Mouse (Mus musculus): ENCODE measurements around the gene Cntf. TPM values are rescaled to one million over a fixed set of nuclear protein-coding genes. Genes with fewer than 3 reads are reported as not detected.

Cntf gene
- polyA plus RNA-seq (2014; fragmentation: Nextera tagmentation; extraction: Ambion mirVana): 1.3 and 1.7 TPM in 2 replicates

GRCm38 (mm10) chr19:12765308-12765707, at the start of gene Cntf:
TSS of gene Cntf (minus strand) at chr19:12765632.
- H3K27ac ChIP-seq (ENCODE audit: low read depth, low read length): no peak within 1 kb of the TSS
- no peaks in the 10 kb centered on the region for H3K9me3 ChIP-seq (ENCODE audit: control insufficient read depth, low read length)
- DNase-seq (ENCODE audit: low spot score) (no peak), ATAC-seq (ENCODE audit: insufficient read depth, low FRiP score, low TSS enrichment) (no peak)
- H3K27me3 ChIP-seq (ENCODE audit: control insufficient read depth, insufficient read depth, low read length): no peaks in the 10 kb centered on the region
- 31% methylated on average over 7 of the region's 7 CpGs for WGBS
- no peaks in the 10 kb centered on the region for H3K4me1 ChIP-seq (ENCODE audit: control insufficient read depth, insufficient read depth, low read length)
- H3K9ac ChIP-seq (ENCODE audit: low read length): no peak within 1 kb of the TSS
- H3K4me2 ChIP-seq (ENCODE audit: low read depth): no peak within 1 kb of the TSS
- H3K4me3 ChIP-seq (ENCODE audit: low read depth, low read length): no peak within 1 kb of the TSS
- peaks cover 7% of the 10 kb centered on the region for H3K36me3 ChIP-seq (ENCODE audit: control insufficient read depth, insufficient read depth, low read length)

- Histone ChIP-seq H3K9ac (ENCODE audit: low read length) (no peak overlapping the region), H3K4me3 (ENCODE audit: low read depth, low read length) (no peak overlapping the region), H3K27ac (ENCODE audit: low read depth, low read length) (no peak overlapping the region), H3K4me2 (ENCODE audit: low read depth) (no peak overlapping the region), H3K36me3 (ENCODE audit: control insufficient read depth, insufficient read depth, low read length) (no peaks in the 10 kb centered on the region), H3K9me3 (ENCODE audit: control insufficient read depth, low read length) (no peaks in the 10 kb centered on the region), H3K4me1 (ENCODE audit: control insufficient read depth, insufficient read depth, low read length) (no peaks in the 10 kb centered on the region), H3K27me3 (ENCODE audit: control insufficient read depth, insufficient read depth, low read length) (no peaks in the 10 kb centered on the region)
- ATAC-seq (ENCODE audit: insufficient read depth, low FRiP score, low TSS enrichment): no peak
- no peak for DNase-seq (ENCODE audit: low spot score)
- 95% methylated on average over 1 of the region's 1 CpGs for WGBS
Measured at GRCm38 (mm10) chr19:12813883-12814282, 48.5 kb upstream of the Cntf start.

DNA sequence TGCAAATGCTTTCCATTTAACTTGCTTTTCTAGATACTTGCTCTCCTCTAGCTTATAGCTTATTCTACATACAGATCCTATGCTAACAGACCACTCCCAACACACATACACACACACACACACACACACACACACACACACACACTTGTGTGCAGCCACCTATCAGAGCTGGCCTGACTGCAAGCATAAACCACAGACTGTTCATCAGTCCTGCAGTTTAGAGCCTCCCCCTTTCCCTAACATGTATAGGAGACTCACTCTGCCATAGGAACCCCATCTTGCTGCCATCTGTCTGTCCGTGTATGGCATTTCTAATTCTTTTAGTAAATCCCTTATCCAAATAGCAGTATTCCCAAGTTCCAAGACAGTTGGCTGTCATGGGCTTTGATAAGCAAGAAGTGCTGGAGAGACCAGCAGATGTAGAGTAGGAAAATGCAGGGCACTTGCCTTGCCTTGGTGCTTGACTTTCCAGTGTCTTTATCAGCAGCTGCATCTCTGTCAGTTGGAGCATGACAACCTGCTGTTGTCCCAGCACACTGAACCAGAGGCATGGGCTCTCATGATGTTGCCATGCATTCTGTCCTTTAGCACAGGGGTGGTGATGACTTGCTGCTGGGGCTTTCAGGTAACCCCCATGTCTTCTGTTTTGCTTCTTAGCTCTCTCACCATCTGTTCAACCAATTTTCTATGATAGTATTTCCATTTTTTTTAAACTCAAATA, 47.4 kb upstream of the Cntf start:
- H3K4me2 ChIP-seq (ENCODE audit: low read depth): no peak overlapping the region
- H3K4me1 ChIP-seq (ENCODE audit: control insufficient read depth, insufficient read depth, low read length): no peaks in the 10 kb centered on the region
- ATAC-seq (ENCODE audit: insufficient read depth, low FRiP score, low TSS enrichment) (no peak), DNase-seq (ENCODE audit: low spot score) (no peak)
- no peaks in the 10 kb centered on the region for H3K27me3 ChIP-seq (ENCODE audit: control insufficient read depth, insufficient read depth, low read length)
- no peak overlapping the region for H3K4me3 ChIP-seq (ENCODE audit: low read depth, low read length)
- H3K36me3 ChIP-seq (ENCODE audit: control insufficient read depth, insufficient read depth, low read length): no peaks in the 10 kb centered on the region
- no peak overlapping the region for H3K9ac ChIP-seq (ENCODE audit: low read length)
- no peak overlapping the region for H3K27ac ChIP-seq (ENCODE audit: low read depth, low read length)
- WGBS: 63% methylated on average over 1 of the region's 1 CpGs
- no peaks in the 10 kb centered on the region for H3K9me3 ChIP-seq (ENCODE audit: control insufficient read depth, low read length)

DNA sequence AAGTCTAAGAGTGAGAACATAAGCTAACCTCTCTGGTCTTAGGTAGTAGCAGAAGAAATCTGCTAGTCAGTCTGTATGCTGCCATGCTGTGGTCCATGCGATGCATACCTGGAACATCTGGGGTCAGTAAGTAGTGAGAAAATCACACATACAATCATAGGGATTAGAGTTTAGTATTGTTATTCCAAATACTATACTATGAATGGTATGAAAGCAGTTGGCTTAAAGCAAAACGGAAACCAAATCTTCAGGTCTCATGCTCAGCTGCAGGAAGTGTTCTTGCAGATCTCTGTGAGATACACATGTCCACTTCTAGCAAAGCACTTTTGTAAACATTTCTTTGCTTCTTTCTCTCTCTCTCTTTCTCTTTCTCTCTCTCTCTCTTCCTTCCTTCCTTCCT, 40.8 kb upstream of the Cntf start:
- WGBS: 77% methylated on average over 2 of the region's 2 CpGs
- H3K9me3 ChIP-seq (ENCODE audit: control insufficient read depth, low read length): no peaks in the 10 kb centered on the region

DNA sequence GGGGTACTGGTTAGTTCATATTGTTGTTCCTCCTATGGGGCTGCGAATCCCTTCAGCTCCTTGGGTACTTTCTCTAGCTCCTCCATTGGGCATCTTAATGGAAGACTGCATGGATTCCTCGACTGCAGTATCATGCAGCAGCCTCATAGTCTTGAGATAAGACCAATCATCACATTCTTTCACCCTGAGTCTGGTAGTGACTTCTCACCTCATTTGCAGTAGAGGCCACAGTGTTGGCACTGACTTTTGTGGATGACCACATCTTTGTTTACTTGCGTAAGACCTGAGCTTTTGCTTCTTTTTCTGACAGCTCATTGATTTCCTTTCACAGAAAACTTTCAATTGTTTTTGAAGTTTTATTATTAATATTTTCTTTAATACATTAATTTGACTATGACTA, 40.3 kb upstream of the Cntf start:
- Histone ChIP-seq H3K4me3 (ENCODE audit: low read depth, low read length) (no peak overlapping the region), H3K36me3 (ENCODE audit: control insufficient read depth, insufficient read depth, low read length) (no peaks in the 10 kb centered on the region), H3K27ac (ENCODE audit: low read depth, low read length) (no peak overlapping the region), H3K4me1 (ENCODE audit: control insufficient read depth, insufficient read depth, low read length) (no peaks in the 10 kb centered on the region), H3K9me3 (ENCODE audit: control insufficient read depth, low read length) (no peaks in the 10 kb centered on the region), H3K4me2 (ENCODE audit: low read depth) (no peak overlapping the region), H3K27me3 (ENCODE audit: control insufficient read depth, insufficient read depth, low read length) (no peaks in the 10 kb centered on the region), H3K9ac (ENCODE audit: low read length) (no peak overlapping the region)
- ATAC-seq (ENCODE audit: insufficient read depth, low FRiP score, low TSS enrichment): no peak
- WGBS: 86% methylated on average over 3 of the region's 3 CpGs
- no peak for DNase-seq (ENCODE audit: low spot score)

More for the DNA sequence above, 40.8 kb upstream of the Cntf start:
- no peaks in the 10 kb centered on the region for H3K27me3 ChIP-seq (ENCODE audit: control insufficient read depth, insufficient read depth, low read length)
- H3K9ac ChIP-seq (ENCODE audit: low read length): no peak overlapping the region
- no peak for DNase-seq (ENCODE audit: low spot score)
- no peak overlapping the region for H3K4me2 ChIP-seq (ENCODE audit: low read depth)
- H3K36me3 ChIP-seq (ENCODE audit: control insufficient read depth, insufficient read depth, low read length): no peaks in the 10 kb centered on the region
- no peak overlapping the region for H3K27ac ChIP-seq (ENCODE audit: low read depth, low read length)
- no peaks in the 10 kb centered on the region for H3K4me1 ChIP-seq (ENCODE audit: control insufficient read depth, insufficient read depth, low read length)
- no peak for ATAC-seq (ENCODE audit: insufficient read depth, low FRiP score, low TSS enrichment)
- H3K4me3 ChIP-seq (ENCODE audit: low read depth, low read length): no peak overlapping the region

DNA sequence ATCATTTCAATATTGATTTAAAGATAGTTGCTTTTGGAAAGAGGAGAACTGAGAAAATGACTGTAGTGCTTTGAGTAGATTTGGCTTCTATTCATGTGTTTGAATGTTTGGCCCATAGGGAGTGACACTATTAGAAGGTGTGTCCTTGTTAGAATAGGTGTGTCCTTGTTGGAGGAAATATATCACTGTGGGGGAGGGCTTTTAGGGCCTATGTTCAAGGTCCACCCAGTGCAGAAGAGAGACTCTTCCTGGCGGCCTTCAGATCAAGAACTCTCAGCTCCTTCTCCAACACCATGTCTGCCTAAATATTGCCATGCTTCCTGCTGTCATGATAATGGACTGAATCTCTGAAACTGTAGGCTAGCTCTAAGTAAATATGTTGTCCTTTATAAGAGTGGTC, 38.8 kb upstream of the Cntf start:
- H3K27me3 ChIP-seq (ENCODE audit: control insufficient read depth, insufficient read depth, low read length): no peaks in the 10 kb centered on the region
- no peaks in the 10 kb centered on the region for H3K36me3 ChIP-seq (ENCODE audit: control insufficient read depth, insufficient read depth, low read length)
- WGBS: 88% methylated on average over 1 of the region's 1 CpGs
- ATAC-seq (ENCODE audit: insufficient read depth, low FRiP score, low TSS enrichment) (no peak), DNase-seq (ENCODE audit: low spot score) (no peak)
- H3K4me1 ChIP-seq (ENCODE audit: control insufficient read depth, insufficient read depth, low read length): no peaks in the 10 kb centered on the region
- no peaks in the 10 kb centered on the region for H3K9me3 ChIP-seq (ENCODE audit: control insufficient read depth, low read length)
- no peak overlapping the region for H3K9ac ChIP-seq (ENCODE audit: low read length)
- no peak overlapping the region for H3K4me3 ChIP-seq (ENCODE audit: low read depth, low read length)
- H3K27ac ChIP-seq (ENCODE audit: low read depth, low read length): no peak overlapping the region
- H3K4me2 ChIP-seq (ENCODE audit: low read depth): no peak overlapping the region

GRCm38 (mm10) chr19:12802830-12803229, 37.4 kb upstream of the Cntf start:
- H3K9ac ChIP-seq (ENCODE audit: low read length): no peak overlapping the region

GRCm38 (mm10) chr19:12801046-12801445, 35.6 kb upstream of the Cntf start:
- DNase-seq (ENCODE audit: low spot score) (no peak), ATAC-seq (ENCODE audit: insufficient read depth, low FRiP score, low TSS enrichment) (no peak)
- no peak overlapping the region for H3K9ac ChIP-seq (ENCODE audit: low read length)
- no peak overlapping the region for H3K4me2 ChIP-seq (ENCODE audit: low read depth)
- H3K4me1 ChIP-seq (ENCODE audit: control insufficient read depth, insufficient read depth, low read length): no peaks in the 10 kb centered on the region
- H3K27me3 ChIP-seq (ENCODE audit: control insufficient read depth, insufficient read depth, low read length): no peaks in the 10 kb centered on the region
- no peaks in the 10 kb centered on the region for H3K9me3 ChIP-seq (ENCODE audit: control insufficient read depth, low read length)
- no peaks in the 10 kb centered on the region for H3K36me3 ChIP-seq (ENCODE audit: control insufficient read depth, insufficient read depth, low read length)
- H3K27ac ChIP-seq (ENCODE audit: low read depth, low read length): no peak overlapping the region
- no peak overlapping the region for H3K4me3 ChIP-seq (ENCODE audit: low read depth, low read length)
- WGBS: 82% methylated on average over 3 of the region's 3 CpGs

More at GRCm38 (mm10) chr19:12802830-12803229, 37.4 kb upstream of the Cntf start:
- Histone ChIP-seq H3K27ac (ENCODE audit: low read depth, low read length) (no peak overlapping the region), H3K4me1 (ENCODE audit: control insufficient read depth, insufficient read depth, low read length) (no peaks in the 10 kb centered on the region), H3K27me3 (ENCODE audit: control insufficient read depth, insufficient read depth, low read length) (no peaks in the 10 kb centered on the region), H3K4me3 (ENCODE audit: low read depth, low read length) (no peak overlapping the region), H3K4me2 (ENCODE audit: low read depth) (no peak overlapping the region), H3K9me3 (ENCODE audit: control insufficient read depth, low read length) (no peaks in the 10 kb centered on the region), H3K36me3 (ENCODE audit: control insufficient read depth, insufficient read depth, low read length) (no peaks in the 10 kb centered on the region)
- no peak for DNase-seq (ENCODE audit: low spot score)
- ATAC-seq (ENCODE audit: insufficient read depth, low FRiP score, low TSS enrichment): no peak
- WGBS: 80% methylated on average over 3 of the region's 3 CpGs

DNA sequence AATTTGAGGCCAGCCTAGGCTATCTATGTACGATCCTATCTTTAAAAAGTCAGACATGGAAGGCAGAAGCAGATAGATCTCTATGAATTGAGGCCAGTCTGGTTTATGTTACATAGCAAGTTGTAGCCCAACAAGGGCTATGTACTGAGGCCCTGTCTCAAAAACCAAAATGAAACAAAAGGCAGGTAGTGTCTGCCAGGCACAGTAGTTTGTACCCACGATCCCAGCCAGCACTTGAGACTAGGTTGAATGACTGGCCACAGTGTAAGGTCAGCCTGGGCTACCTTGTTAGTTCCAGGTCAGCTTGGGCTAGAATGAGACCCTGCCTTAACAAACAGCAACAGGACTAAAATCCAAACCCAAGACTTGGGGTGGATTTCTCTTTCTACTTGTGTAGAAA, 35.2 kb upstream of the Cntf start:
- Histone ChIP-seq H3K36me3 (ENCODE audit: control insufficient read depth, insufficient read depth, low read length) (no peaks in the 10 kb centered on the region), H3K9me3 (ENCODE audit: control insufficient read depth, low read length) (no peaks in the 10 kb centered on the region), H3K4me1 (ENCODE audit: control insufficient read depth, insufficient read depth, low read length) (no peaks in the 10 kb centered on the region), H3K4me2 (ENCODE audit: low read depth) (no peak overlapping the region), H3K4me3 (ENCODE audit: low read depth, low read length) (no peak overlapping the region), H3K27ac (ENCODE audit: low read depth, low read length) (no peak overlapping the region), H3K27me3 (ENCODE audit: control insufficient read depth, insufficient read depth, low read length) (no peaks in the 10 kb centered on the region), H3K9ac (ENCODE audit: low read length) (no peak overlapping the region)
- DNase-seq (ENCODE audit: low spot score) (no peak), ATAC-seq (ENCODE audit: insufficient read depth, low FRiP score, low TSS enrichment) (no peak)
- WGBS: 81% methylated on average over 2 of the region's 2 CpGs
